Comparison of ENCODE assay signal across 8 mouse cellular contexts in genomic region chr2:130663342-130663741, GRCm38 (mm10). TPM values are rescaled to one million over a fixed set of nuclear protein-coding genes. Genes with fewer than 3 reads are reported as not detected.
DNase-seq lines count a peak whose midpoint lies in the region; ATAC-seq and TF ChIP-seq lines count a peak whose summit lies in the region.

No protein-coding gene starts in this region.

- no peak for DNase-seq in heart, adult 8-10 months (ENCODE audit: low spot score)
- DNase-seq in MEL (ENCODE audit: low read depth, low spot score) = no peak
- DNase-seq in hindbrain, embryonic 11.5 days (ENCODE audit: low spot score) = no peak
- no peak for DNase-seq in midbrain, embryonic 10.5 days (ENCODE audit: low spot score)
- DNase-seq in Muller cell, postnatal 12 days (ENCODE audit: inconsistent ontology term) = no peak
- no peak for DNase-seq in embryo, embryonic 10 days (ENCODE audit: low spot score)
- no peak for DNase-seq in layer of hippocampus, adult 18-20 months (ENCODE audit: low spot score in 2 of 2)

- no peak for TF ChIP-seq POLR2A in MEL (IDR thresholded peaks at IDR 0.05; ENCODE audit: control insufficient read depth in 1 of 2, insufficient read depth in 1 of 2, low read depth in 1 of 2, low read length in 2 of 2, poor library complexity in 1 of 2)

- no peaks in the 10 kb centered on the region for H3K27me3 ChIP-seq in heart, embryonic 13.5 days (replicated peaks)
- no peaks in the 10 kb centered on the region for H3K27me3 ChIP-seq in MEL (ENCODE audit: control insufficient read depth in 1 of 2, insufficient read depth in 2 of 2, low read length in 2 of 2)
- H3K27me3 ChIP-seq in hindbrain, embryonic 11.5 days (ENCODE audit: control insufficient read depth, insufficient read depth, low read length) = no peaks in the 10 kb centered on the region
- no peaks in the 10 kb centered on the region for H3K27me3 ChIP-seq in midbrain, embryonic 10.5 days (ENCODE audit: low read depth, poor library complexity, severe bottlenecking)

- peak overlapping the region; percentile 87 for H3K4me2 ChIP-seq in heart, embryonic 13.5 days
- H3K4me2 ChIP-seq in hindbrain, embryonic 11.5 days (replicated peaks; ENCODE audit: low read depth, low read length) = peak overlapping the region; percentile 62

- TF ChIP-seq EP300 in MEL (IDR thresholded peaks at IDR 0.05; ENCODE audit: low read depth in 1 of 2, low read length in 2 of 2) = no peak

- TF ChIP-seq CTCF in MEL (IDR thresholded peaks at IDR 0.05 in 2 of 3, conservative IDR thresholded peaks at IDR 0.05 in 1 of 3; ENCODE audit: control insufficient read depth in 1 of 3, insufficient read depth in 1 of 3, low read depth in 2 of 3, low read length in 3 of 3, poor library complexity in 1 of 3, severe bottlenecking in 1 of 3) = no peak

- peaks cover 49% of the 10 kb centered on the region for H3K36me3 ChIP-seq in heart, embryonic 13.5 days
- H3K36me3 ChIP-seq in MEL (ENCODE audit: control insufficient read depth in 1 of 2, insufficient read depth in 2 of 2, low read length in 2 of 2) = peaks cover 3 to 19% of the 10 kb centered on the region in 2 experiments; a peak in 3 of 4 replicates
- peaks cover 4% of the 10 kb centered on the region; the same call in 1 of the 2 replicates for H3K36me3 ChIP-seq in hindbrain, embryonic 11.5 days (ENCODE audit: control insufficient read depth, insufficient read depth, low read length)
- peaks cover 45% of the 10 kb centered on the region for H3K36me3 ChIP-seq in midbrain, embryonic 10.5 days

- H3K4me1 ChIP-seq in heart, embryonic 13.5 days = peaks cover 28% of the 10 kb centered on the region
- H3K4me1 ChIP-seq in MEL (ENCODE audit: control insufficient read depth in 1 of 2, insufficient read depth in 2 of 2, low read length in 2 of 2) = peaks cover 2 to 16% of the 10 kb centered on the region in 2 experiments
- H3K4me1 ChIP-seq in hindbrain, embryonic 11.5 days (replicated peaks; ENCODE audit: control insufficient read depth, insufficient read depth, low read length) = 0 out of 2 replicates have a peak, but pooled peaks cover 2% of the 10 kb centered on the region
- peaks cover 36% of the 10 kb centered on the region for H3K4me1 ChIP-seq in midbrain, embryonic 10.5 days

- no peak for ATAC-seq in heart, embryonic 13.5 days (ENCODE audit: extremely low read depth, insufficient number of reproducible peaks, low FRiP score, low TSS enrichment)
- no peak for ATAC-seq in hindbrain, embryonic 11.5 days (ENCODE audit: low FRiP score)

- H3K79me2 ChIP-seq in MEL (ENCODE audit: control insufficient read depth, insufficient read depth, low read length, poor library complexity) = peaks cover 18% of the 10 kb centered on the region

- no peaks in the 10 kb centered on the region for H3K9me3 ChIP-seq in heart, embryonic 13.5 days
- no peaks in the 10 kb centered on the region for H3K9me3 ChIP-seq in MEL (replicated peaks; ENCODE audit: insufficient read depth, low read length)
- H3K9me3 ChIP-seq in hindbrain, embryonic 11.5 days (ENCODE audit: control insufficient read depth, low read length) = no peaks in the 10 kb centered on the region
- no peaks in the 10 kb centered on the region for H3K9me3 ChIP-seq in midbrain, embryonic 10.5 days (replicated peaks)

- H3K27ac ChIP-seq in heart, embryonic 13.5 days (replicated peaks) = peak overlapping the region; percentile 99
- no peak overlapping the region; the same call in 1 of the 2 replicates for H3K27ac ChIP-seq in MEL (ENCODE audit: control insufficient read depth, low read depth, low read length)
- H3K27ac ChIP-seq in hindbrain, embryonic 11.5 days (ENCODE audit: low read depth, low read length) = no peak overlapping the region
- peak overlapping the region; percentile 98 for H3K27ac ChIP-seq in midbrain, embryonic 10.5 days (replicated peaks)

- TF ChIP-seq RAD21 in MEL (IDR thresholded peaks at IDR 0.05; ENCODE audit: low read depth, low read length) = no peak

- peak overlapping the region; percentile 69 for H3K4me3 ChIP-seq in heart, embryonic 13.5 days
- peak overlapping the region; percentile 52 to 73; a peak in 3 of 4 replicates for H3K4me3 ChIP-seq in MEL (ENCODE audit: control insufficient read depth in 1 of 2, insufficient read depth in 1 of 2, low read depth in 2 of 2, low read length in 2 of 2)
- H3K4me3 ChIP-seq in hindbrain, embryonic 11.5 days (ENCODE audit: low read depth, low read length) = peak overlapping the region; percentile 59
- peak overlapping the region; percentile 71 for H3K4me3 ChIP-seq in midbrain, embryonic 10.5 days

- WGBS in heart, embryonic 13.5 days = 92% methylated on average over 11 of the region's 11 CpGs
- WGBS in hindbrain, embryonic 11.5 days = 92% methylated on average over 11 of the region's 11 CpGs
- WGBS in midbrain, embryonic 10.5 days = 90% methylated on average over 11 of the region's 11 CpGs

- H3K9ac ChIP-seq in heart, embryonic 13.5 days = peak overlapping the region; percentile 91
- H3K9ac ChIP-seq in MEL (ENCODE audit: control insufficient read depth, low read depth, low read length, poor library complexity, severe bottlenecking) = peak overlapping the region; percentile 68
- peak overlapping the region; percentile 88 for H3K9ac ChIP-seq in hindbrain, embryonic 11.5 days (ENCODE audit: low read depth, low read length)

TF ChIP-seq in MEL, 35 proteins besides CTCF, POLR2A, EP300 and RAD21 (continues in another document):
- TF ChIP-seq SMC3 (IDR thresholded peaks at IDR 0.05; ENCODE audit: low read depth, low read length) = no peak
- no peak for TF ChIP-seq UBTF (IDR thresholded peaks at IDR 0.05; ENCODE audit: borderline replicate concordance, insufficient read depth, low read depth, low read length)
- no peak for TF ChIP-seq ZKSCAN1 (IDR thresholded peaks at IDR 0.05; ENCODE audit: low read depth, low read length)
- no peak for TF ChIP-seq USF2 (IDR thresholded peaks at IDR 0.05; ENCODE audit: borderline replicate concordance in 1 of 2, insufficient read depth in 1 of 2, low read depth in 1 of 2, low read length in 2 of 2)
- TF ChIP-seq MEF2A (IDR thresholded peaks at IDR 0.05; ENCODE audit: extremely low read depth, insufficient replicate concordance, low read depth, low read length, poor library complexity, severe bottlenecking) = no peak
- TF ChIP-seq TCF12 (IDR thresholded peaks at IDR 0.05; ENCODE audit: low read depth, low read length) = no peak; the same call in 1 of the 2 replicates

RNA-seq across cellular contexts. Expression of gene Ddrgk1, which starts 1.1 kb away (rescaled TPM):
- polyA plus RNA-seq in heart, embryonic 13.5 days (2015; fragmentation: Nextera tagmentation; extraction: Ambion mirVana) = 39.4 and 43.6 TPM in 2 replicates
- total RNA-seq in heart, adult 8-10 months (2022) = 100 to 1,000 TPM in 3 of 4 experiments, 10 to 100 TPM in 1; 97.9 to 110 (median 105) TPM
- 44.7 and 52.7 TPM in 2 replicates for total RNA-seq in MEL (2012; rRNA removed)
- polyA plus RNA-seq in MEL (2012; ENCODE audit: insufficient read depth in 1 of 2, insufficient read length in 2 of 2, low read depth in 1 of 2, low replicate concordance in 2 of 2, missing spikeins in 1 of 2) = 10 to 100 TPM in 1 of 2 experiments, not detected in 1; 73.6 TPM
- 50.2 and 57.7 TPM in 2 replicates for polyA plus RNA-seq in hindbrain, embryonic 11.5 days (2014; fragmentation: Nextera tagmentation; extraction: Ambion mirVana)
- 40.6 and 45.6 TPM in 2 replicates for polyA plus RNA-seq in midbrain, embryonic 10.5 days (2016; fragmentation: Nextera tagmentation; extraction: Ambion mirVana)
- 100 to 1,000 TPM in 1 of 2 experiments, 10 to 100 TPM in 1; 95.9 to 102 TPM for total RNA-seq in layer of hippocampus, adult 18-20 months (2021)

RNA-seq across cellular contexts. Expression of gene Itpa, which starts 4.1 kb away (rescaled TPM):
- polyA plus RNA-seq in heart, embryonic 13.5 days (2015; fragmentation: Nextera tagmentation; extraction: Ambion mirVana) = 80.9 and 83.2 TPM in 2 replicates
- total RNA-seq in heart, adult 8-10 months (2022) = 10 to 100 TPM; 15.9 to 18.9 (median 18.3) TPM
- total RNA-seq in MEL (2012; rRNA removed) = 130 and 137 TPM in 2 replicates
- 100 to 1,000 TPM in 1 of 2 experiments, not detected in 1; 102 TPM for polyA plus RNA-seq in MEL (2012; ENCODE audit: insufficient read depth in 1 of 2, insufficient read length in 2 of 2, low read depth in 1 of 2, low replicate concordance in 2 of 2, missing spikeins in 1 of 2)
- 132 and 137 TPM in 2 replicates for polyA plus RNA-seq in hindbrain, embryonic 11.5 days (2014; fragmentation: Nextera tagmentation; extraction: Ambion mirVana)
- polyA plus RNA-seq in midbrain, embryonic 10.5 days (2016; fragmentation: Nextera tagmentation; extraction: Ambion mirVana) = 153 and 161 TPM in 2 replicates
- 10 to 100 TPM; 35.9 to 36.5 TPM for total RNA-seq in layer of hippocampus, adult 18-20 months (2021)

RNA-seq across cellular contexts. Expression of gene Lzts3, which starts 20.7 kb away (rescaled TPM):
- 1.5 and 1.8 TPM in 2 replicates for polyA plus RNA-seq in heart, embryonic 13.5 days (2015; fragmentation: Nextera tagmentation; extraction: Ambion mirVana)
- 1 to 10 TPM; 5.0 to 7.0 (median 5.4) TPM for total RNA-seq in heart, adult 8-10 months (2022)
- 1.9 and 2.1 TPM in 2 replicates for total RNA-seq in MEL (2012; rRNA removed)
- 1 to 10 TPM in 1 of 2 experiments, not detected in 1; 4.5 TPM for polyA plus RNA-seq in MEL (2012; ENCODE audit: insufficient read depth in 1 of 2, insufficient read length in 2 of 2, low read depth in 1 of 2, low replicate concordance in 2 of 2, missing spikeins in 1 of 2)
- polyA plus RNA-seq in hindbrain, embryonic 11.5 days (2014; fragmentation: Nextera tagmentation; extraction: Ambion mirVana) = 0.98 and 1.6 TPM in 2 replicates
- polyA plus RNA-seq in midbrain, embryonic 10.5 days (2016; fragmentation: Nextera tagmentation; extraction: Ambion mirVana) = 4.0 and 5.1 TPM in 2 replicates
- 100 to 1,000 TPM; 193 to 196 TPM for total RNA-seq in layer of hippocampus, adult 18-20 months (2021)

RNA-seq across cellular contexts. Expression of gene Ubox5, which starts 33.5 kb away (rescaled TPM):
- 7.3 TPM in 2 replicates for polyA plus RNA-seq in heart, embryonic 13.5 days (2015; fragmentation: Nextera tagmentation; extraction: Ambion mirVana)
- 1 to 10 TPM; 5.0 to 5.7 (median 5.2) TPM for total RNA-seq in heart, adult 8-10 months (2022)
- 5.1 and 5.4 TPM in 2 replicates for total RNA-seq in MEL (2012; rRNA removed)
- 10 to 100 TPM in 1 of 2 experiments, not detected in 1; 11.2 TPM for polyA plus RNA-seq in MEL (2012; ENCODE audit: insufficient read depth in 1 of 2, insufficient read length in 2 of 2, low read depth in 1 of 2, low replicate concordance in 2 of 2, missing spikeins in 1 of 2)
- polyA plus RNA-seq in hindbrain, embryonic 11.5 days (2014; fragmentation: Nextera tagmentation; extraction: Ambion mirVana) = 16.3 and 17.3 TPM in 2 replicates
- polyA plus RNA-seq in midbrain, embryonic 10.5 days (2016; fragmentation: Nextera tagmentation; extraction: Ambion mirVana) = 20.3 and 21.5 TPM in 2 replicates
- 10 to 100 TPM in 1 of 2 experiments, 1 to 10 TPM in 1; 9.3 to 11.2 TPM for total RNA-seq in layer of hippocampus, adult 18-20 months (2021)

RNA-seq across cellular contexts. Expression of gene Fastkd5, which starts 33.5 kb away (rescaled TPM):
- polyA plus RNA-seq in heart, embryonic 13.5 days (2015; fragmentation: Nextera tagmentation; extraction: Ambion mirVana) = 11.9 and 12.0 TPM in 2 replicates
- total RNA-seq in heart, adult 8-10 months (2022) = 1 to 10 TPM; 6.0 to 8.6 (median 8.1) TPM
- 13.6 and 15.3 TPM in 2 replicates for total RNA-seq in MEL (2012; rRNA removed)
- 10 to 100 TPM in 1 of 2 experiments, not detected in 1; 11.7 TPM for polyA plus RNA-seq in MEL (2012; ENCODE audit: insufficient read depth in 1 of 2, insufficient read length in 2 of 2, low read depth in 1 of 2, low replicate concordance in 2 of 2, missing spikeins in 1 of 2)
- polyA plus RNA-seq in hindbrain, embryonic 11.5 days (2014; fragmentation: Nextera tagmentation; extraction: Ambion mirVana) = 20.2 and 22.0 TPM in 2 replicates
- 21.7 and 22.4 TPM in 2 replicates for polyA plus RNA-seq in midbrain, embryonic 10.5 days (2016; fragmentation: Nextera tagmentation; extraction: Ambion mirVana)
- total RNA-seq in layer of hippocampus, adult 18-20 months (2021) = 10 to 100 TPM in 1 of 2 experiments, 1 to 10 TPM in 1; 9.6 to 10.4 TPM

Comparison
In these comparisons a context has a peak if more than half of its experiments do, and no peak if none do; other contexts are left out.
1. H3K27ac ChIP-seq: peak in heart, embryonic 13.5 days (single experiment) and midbrain, embryonic 10.5 days (single experiment); none in MEL (single experiment) and hindbrain, embryonic 11.5 days (single experiment).
2. Peak in every context shown above with its lines, with median percentiles within 50 percentile points of each other: H3K4me3 ChIP-seq and H3K9ac ChIP-seq.